Mouse (Mus musculus) frontal cortex, postnatal 14 days (tissue): ENCODE data around the gene Vmn2r113.
"Not testable (repeated sequence)": the region's sequence is repeated elsewhere in the genome, so short reads cannot be mapped to it uniquely, and the experiment has no call there.

Source experiments
- DNase-seq, 2 experiments: peaks; one replicate each; pipeline ENCODE4 v3.0.0; 2022; ENCODE audit warnings: low spot score in 2 of 2

Gene Vmn2r113

DNA sequence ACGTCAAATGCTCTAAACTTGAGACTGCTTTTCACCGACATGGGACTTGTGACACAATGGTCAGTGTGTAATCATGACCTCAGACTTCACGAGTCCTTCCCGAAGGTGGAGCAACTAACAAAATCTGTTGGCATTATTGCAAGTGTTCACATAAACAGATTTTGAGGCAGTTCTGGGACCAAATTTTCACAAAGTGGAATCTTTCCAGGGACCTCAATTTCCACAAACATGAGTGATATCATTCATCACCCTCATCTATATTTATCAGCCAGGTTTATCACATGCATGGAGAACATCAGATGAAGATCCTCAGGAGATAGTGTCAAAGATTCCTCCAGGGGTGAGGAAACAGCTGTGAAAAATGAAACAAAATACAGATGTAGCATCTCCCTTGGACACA lies at the start of gene Vmn2r113:
TSS of gene Vmn2r113 (plus strand) at position 301 of the 400 bp plus-strand sequence.
- DNase-seq = not testable (repeated sequence)
